Mouse (Mus musculus): ENCODE measurements at regions not wholly inside any gene's neighbourhood (a gene's known extent, or its start where the extent isn't known, plus 50 kb on each side); places are given as distances from the start of the nearest gene placed in this dataset.

- H3K9me3 ChIP-seq (ENCODE audit: control insufficient read depth, low read length), result no peaks in the 10 kb centered on the region
- no peak overlapping the region for H3K4me2 ChIP-seq (replicated peaks)
- no peak overlapping the region for H3K4me3 ChIP-seq (replicated peaks; ENCODE audit: low read length)
- WGBS, result 66% methylated on average over 2 of the region's 2 CpGs
- H3K4me1 ChIP-seq (replicated peaks; ENCODE audit: control insufficient read depth, insufficient read depth, low read length), result 0 out of 2 replicates have a peak, but pooled peaks cover 9% of the 10 kb centered on the region
- H3K36me3 ChIP-seq (replicated peaks; ENCODE audit: control insufficient read depth, insufficient read depth), result no peaks in the 10 kb centered on the region
- H3K9ac ChIP-seq, result no peak overlapping the region
- no peaks in the 10 kb centered on the region for H3K27me3 ChIP-seq (ENCODE audit: control insufficient read depth, insufficient read depth, low read length)
- ATAC-seq (ENCODE audit: low FRiP score), result no peak
- H3K27ac ChIP-seq, result no peak overlapping the region
- DNase-seq (ENCODE audit: low spot score), result no peak
Observed at GRCm38 (mm10) chr7:71470418-71470817, 119.1 kb upstream of the Gm10295 start.

GRCm38 (mm10) chr7:71469951-71470350 lies 118.7 kb upstream of the Gm10295 start:
- 84% methylated on average over 4 of the region's 4 CpGs for WGBS
- Histone ChIP-seq H3K27me3 (ENCODE audit: control insufficient read depth, insufficient read depth, low read length) (no peaks in the 10 kb centered on the region), H3K36me3 (replicated peaks; ENCODE audit: control insufficient read depth, insufficient read depth) (no peaks in the 10 kb centered on the region)

GRCm38 (mm10) chr7:71467436-71468127 lies 116.3 kb upstream of the Gm10295 start:
- H3K36me3 ChIP-seq (replicated peaks; ENCODE audit: control insufficient read depth, insufficient read depth), result no peaks in the 10 kb centered on the region
- H3K27me3 ChIP-seq (ENCODE audit: control insufficient read depth, insufficient read depth, low read length), result no peaks in the 10 kb centered on the region
- 0 out of 2 replicates have a peak, but pooled peaks cover 9% of the 10 kb centered on the region for H3K4me1 ChIP-seq (replicated peaks; ENCODE audit: control insufficient read depth, insufficient read depth, low read length)
- H3K9ac ChIP-seq, result no peak overlapping the region
- DNase-seq (ENCODE audit: low spot score) (no peak), ATAC-seq (ENCODE audit: low FRiP score) (no peak)
- no peak overlapping the region for H3K4me2 ChIP-seq (replicated peaks)
- no peaks in the 10 kb centered on the region for H3K9me3 ChIP-seq (ENCODE audit: control insufficient read depth, low read length)
- WGBS, result 66% methylated on average over 9 of the region's 9 CpGs
- no peak overlapping the region for H3K4me3 ChIP-seq (replicated peaks; ENCODE audit: low read length)
- no peak overlapping the region for H3K27ac ChIP-seq

More at GRCm38 (mm10) chr7:71469951-71470350, 118.7 kb upstream of the Gm10295 start:
- no peak for ATAC-seq (ENCODE audit: low FRiP score)
- 0 out of 2 replicates have a peak, but pooled peaks cover 9% of the 10 kb centered on the region for H3K4me1 ChIP-seq (replicated peaks; ENCODE audit: control insufficient read depth, insufficient read depth, low read length)
- no peak overlapping the region for H3K4me3 ChIP-seq (replicated peaks; ENCODE audit: low read length)
- H3K27ac ChIP-seq, result no peak overlapping the region
- H3K4me2 ChIP-seq (replicated peaks), result no peak overlapping the region
- H3K9ac ChIP-seq, result no peak overlapping the region
- DNase-seq (ENCODE audit: low spot score), result no peak
- no peaks in the 10 kb centered on the region for H3K9me3 ChIP-seq (ENCODE audit: control insufficient read depth, low read length)

GRCm38 (mm10) chr7:71464127-71464526 lies 112.8 kb upstream of the Gm10295 start:
- DNase-seq (ENCODE audit: low spot score), result no peak
- no peaks in the 10 kb centered on the region for H3K4me1 ChIP-seq (replicated peaks; ENCODE audit: control insufficient read depth, insufficient read depth, low read length)
- no peaks in the 10 kb centered on the region for H3K36me3 ChIP-seq (replicated peaks; ENCODE audit: control insufficient read depth, insufficient read depth)
- no peaks in the 10 kb centered on the region for H3K9me3 ChIP-seq (ENCODE audit: control insufficient read depth, low read length)
- H3K27me3 ChIP-seq (ENCODE audit: control insufficient read depth, insufficient read depth, low read length), result no peaks in the 10 kb centered on the region
- H3K4me3 ChIP-seq (replicated peaks; ENCODE audit: low read length), result no peak overlapping the region
- ATAC-seq (ENCODE audit: low FRiP score), result no peak
- H3K4me2 ChIP-seq (replicated peaks), result no peak overlapping the region
- no peak overlapping the region for H3K9ac ChIP-seq
- H3K27ac ChIP-seq, result no peak overlapping the region

GRCm38 (mm10) chr7:71463565-71463964 lies 112.3 kb upstream of the Gm10295 start:
- Histone ChIP-seq H3K36me3 (replicated peaks; ENCODE audit: control insufficient read depth, insufficient read depth) (no peaks in the 10 kb centered on the region), H3K9ac (no peak overlapping the region), H3K4me3 (replicated peaks; ENCODE audit: low read length) (no peak overlapping the region), H3K27ac (no peak overlapping the region), H3K4me2 (replicated peaks) (no peak overlapping the region), H3K27me3 (ENCODE audit: control insufficient read depth, insufficient read depth, low read length) (no peaks in the 10 kb centered on the region), H3K9me3 (ENCODE audit: control insufficient read depth, low read length) (no peaks in the 10 kb centered on the region), H3K4me1 (replicated peaks; ENCODE audit: control insufficient read depth, insufficient read depth, low read length) (no peaks in the 10 kb centered on the region)
- ATAC-seq (ENCODE audit: low FRiP score) (no peak), DNase-seq (ENCODE audit: low spot score) (no peak)
- WGBS, result 92% methylated on average over 2 of the region's 2 CpGs

- H3K4me3 ChIP-seq (replicated peaks; ENCODE audit: low read length), result no peak overlapping the region
- no peak overlapping the region for H3K4me2 ChIP-seq (replicated peaks)
- H3K9me3 ChIP-seq (ENCODE audit: control insufficient read depth, low read length), result no peaks in the 10 kb centered on the region
- ATAC-seq (ENCODE audit: low FRiP score) (no peak), DNase-seq (ENCODE audit: low spot score) (no peak)
- H3K27me3 ChIP-seq (ENCODE audit: control insufficient read depth, insufficient read depth, low read length), result no peaks in the 10 kb centered on the region
- no peaks in the 10 kb centered on the region for H3K4me1 ChIP-seq (replicated peaks; ENCODE audit: control insufficient read depth, insufficient read depth, low read length)
- H3K36me3 ChIP-seq (replicated peaks; ENCODE audit: control insufficient read depth, insufficient read depth), result no peaks in the 10 kb centered on the region
- no peak overlapping the region for H3K9ac ChIP-seq
- H3K27ac ChIP-seq, result no peak overlapping the region
Observed at GRCm38 (mm10) chr7:71459805-71460204, 108.5 kb upstream of the Gm10295 start.

GRCm38 (mm10) chr7:71458104-71458754 lies 106.9 kb upstream of the Gm10295 start:
- H3K36me3 ChIP-seq (replicated peaks; ENCODE audit: control insufficient read depth, insufficient read depth), result no peaks in the 10 kb centered on the region
- no peak for ATAC-seq (ENCODE audit: low FRiP score)
- H3K27me3 ChIP-seq (ENCODE audit: control insufficient read depth, insufficient read depth, low read length), result no peaks in the 10 kb centered on the region
- no peaks in the 10 kb centered on the region for H3K9me3 ChIP-seq (ENCODE audit: control insufficient read depth, low read length)
- H3K4me2 ChIP-seq (replicated peaks), result no peak overlapping the region
- no peaks in the 10 kb centered on the region for H3K4me1 ChIP-seq (replicated peaks; ENCODE audit: control insufficient read depth, insufficient read depth, low read length)
- H3K4me3 ChIP-seq (replicated peaks; ENCODE audit: low read length), result no peak overlapping the region
- no peak for DNase-seq (ENCODE audit: low spot score)
- H3K9ac ChIP-seq, result no peak overlapping the region
- 66% methylated on average over 5 of the region's 5 CpGs for WGBS
- no peak overlapping the region for H3K27ac ChIP-seq

GRCm38 (mm10) chr7:71457409-71458103 lies 106.3 kb upstream of the Gm10295 start:
- H3K4me3 ChIP-seq (replicated peaks; ENCODE audit: low read length), result no peak overlapping the region
- H3K4me2 ChIP-seq (replicated peaks), result no peak overlapping the region
- H3K9me3 ChIP-seq (ENCODE audit: control insufficient read depth, low read length), result no peaks in the 10 kb centered on the region
- WGBS, result 71% methylated on average over 4 of the region's 4 CpGs
- no peaks in the 10 kb centered on the region for H3K27me3 ChIP-seq (ENCODE audit: control insufficient read depth, insufficient read depth, low read length)
- H3K4me1 ChIP-seq (replicated peaks; ENCODE audit: control insufficient read depth, insufficient read depth, low read length), result no peaks in the 10 kb centered on the region
- ATAC-seq (ENCODE audit: low FRiP score) (no peak), DNase-seq (ENCODE audit: low spot score) (no peak)
- no peak overlapping the region for H3K9ac ChIP-seq
- H3K27ac ChIP-seq, result no peak overlapping the region
- no peaks in the 10 kb centered on the region for H3K36me3 ChIP-seq (replicated peaks; ENCODE audit: control insufficient read depth, insufficient read depth)

GRCm38 (mm10) chr7:71456421-71456820 lies 105.1 kb upstream of the Gm10295 start:
- Histone ChIP-seq H3K9me3 (ENCODE audit: control insufficient read depth, low read length) (no peaks in the 10 kb centered on the region), H3K4me1 (replicated peaks; ENCODE audit: control insufficient read depth, insufficient read depth, low read length) (no peaks in the 10 kb centered on the region), H3K4me3 (replicated peaks; ENCODE audit: low read length) (no peak overlapping the region), H3K27ac (no peak overlapping the region), H3K4me2 (replicated peaks) (no peak overlapping the region), H3K36me3 (replicated peaks; ENCODE audit: control insufficient read depth, insufficient read depth) (no peaks in the 10 kb centered on the region), H3K27me3 (ENCODE audit: control insufficient read depth, insufficient read depth, low read length) (no peaks in the 10 kb centered on the region), H3K9ac (no peak overlapping the region)
- ATAC-seq (ENCODE audit: low FRiP score) (no peak), DNase-seq (ENCODE audit: low spot score) (no peak)
- 86% methylated on average over 13 of the region's 13 CpGs for WGBS
